18 mouse cellular contexts compared by ENCODE assay signal in the genomic region with DNA sequence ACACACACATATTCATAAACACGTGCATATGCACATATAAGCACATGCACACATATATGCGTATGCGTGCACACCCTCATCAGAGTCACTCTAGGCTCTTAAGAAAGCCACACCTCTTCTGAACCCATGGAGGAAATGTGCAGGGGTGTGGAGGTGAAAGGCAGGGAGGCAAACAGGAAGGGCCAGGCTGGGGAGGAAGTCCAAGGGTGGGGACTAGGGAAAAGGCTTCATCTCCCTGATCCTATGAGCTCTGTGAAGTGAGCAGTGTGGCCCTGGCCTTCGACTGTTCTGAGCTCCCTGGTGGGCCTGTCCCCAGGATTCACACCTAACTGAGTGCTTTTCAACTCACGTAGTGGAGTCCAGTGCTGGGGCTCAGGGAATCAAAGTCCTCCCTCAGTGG. TPM values are rescaled to one million over a fixed set of nuclear protein-coding genes. Genes with fewer than 3 reads are reported as not detected.
DNase-seq lines count a peak whose midpoint lies in the region; ATAC-seq lines count a peak whose summit lies in the region.
"Had no signal": no experiment of that assay in that cellular context is flagged by ENCODE, and none has a peak within 500 bp of the region (broad histone marks: within the 10 kb centered on the region; RNA-seq: fewer than 3 reads in every experiment).

No protein-coding gene starts in this region.

- intact Hi-C loops in heart, postnatal 25 days (cut with DNase I): no loop called here

- peak; percentile 52; the same call in 1 of the 2 replicates for ATAC-seq in lung, embryonic 16.5 days (ENCODE audit: low read depth)
- ATAC-seq: forebrain, embryonic 13.5 days; Patski had no signal

- no peaks in the 10 kb centered on the region for H3K36me3 ChIP-seq in lung, embryonic 16.5 days (ENCODE audit: control insufficient read depth, insufficient read depth, low read length)
- no peaks in the 10 kb centered on the region for H3K36me3 ChIP-seq in midbrain, embryonic 10.5 days
- H3K36me3 ChIP-seq: embryonic facial prominence, embryonic 12.5 days had no signal

- no peak overlapping the region for H3K4me2 ChIP-seq in lung, embryonic 16.5 days (ENCODE audit: low read depth, low read length)
- H3K4me2 ChIP-seq: embryonic facial prominence, embryonic 12.5 days; forebrain, embryonic 13.5 days; hindbrain, embryonic 14.5 days had no signal

- no peak overlapping the region for H3K9ac ChIP-seq in lung, embryonic 16.5 days (ENCODE audit: low read length)
- H3K9ac ChIP-seq: embryonic facial prominence, embryonic 12.5 days; forebrain, embryonic 13.5 days; hindbrain, embryonic 14.5 days had no signal

- H3K4me3 ChIP-seq in lung, embryonic 16.5 days (ENCODE audit: low read length): no peak overlapping the region
- H3K4me3 ChIP-seq in midbrain, embryonic 10.5 days: no peak overlapping the region
- H3K4me3 ChIP-seq: embryonic facial prominence, embryonic 12.5 days; forebrain, embryonic 13.5 days had no signal

- DNase-seq in kidney, postnatal 36 days: peak; percentile 15 to 27
- no peak for DNase-seq in kidney, adult 18-20 months
- DNase-seq in heart, postnatal 25 days (ENCODE audit: low spot score): peak; percentile 13
- DNase-seq in urinary bladder, postnatal 14 days (ENCODE audit: low spot score): no peak
- DNase-seq in gastrocnemius, adult 18-20 months (ENCODE audit: low spot score): no peak
- no peak for DNase-seq in midbrain, embryonic 10.5 days (ENCODE audit: low spot score)
- DNase-seq: adrenal gland, postnatal 10 days; cerebellum, postnatal 14 days; gastrocnemius, postnatal 25 days; liver had no signal

- peaks cover 3% of the 10 kb centered on the region; the same call in 1 of the 2 replicates for H3K9me3 ChIP-seq in lung, embryonic 16.5 days (ENCODE audit: control insufficient read depth, low read length)
- H3K9me3 ChIP-seq in midbrain, embryonic 10.5 days (replicated peaks): no peaks in the 10 kb centered on the region
- H3K9me3 ChIP-seq: embryonic facial prominence, embryonic 12.5 days; forebrain, embryonic 13.5 days had no signal

- no peaks in the 10 kb centered on the region; the same call in 1 of the 2 replicates for H3K4me1 ChIP-seq in lung, embryonic 16.5 days (replicated peaks; ENCODE audit: control insufficient read depth, insufficient read depth, low read length)
- H3K4me1 ChIP-seq in midbrain, embryonic 10.5 days: peaks cover 21% of the 10 kb centered on the region
- H3K4me1 ChIP-seq: embryonic facial prominence, embryonic 12.5 days; forebrain, embryonic 13.5 days had no signal

- WGBS in lung, embryonic 16.5 days: 50% methylated on average over 5 of the region's 5 CpGs
- 82% methylated on average over 5 of the region's 5 CpGs for WGBS in midbrain, embryonic 10.5 days

- H3K27me3 ChIP-seq in lung, embryonic 16.5 days (ENCODE audit: control insufficient read depth, insufficient read depth, low read depth, low read length): no peaks in the 10 kb centered on the region
- peaks cover 25% of the 10 kb centered on the region for H3K27me3 ChIP-seq in midbrain, embryonic 10.5 days (ENCODE audit: low read depth, poor library complexity, severe bottlenecking)

- H3K27ac ChIP-seq in lung, embryonic 16.5 days (ENCODE audit: low read length): no peak overlapping the region
- H3K27ac ChIP-seq in midbrain, embryonic 10.5 days (replicated peaks): no peak overlapping the region; the same call in 1 of the 2 replicates
- H3K27ac ChIP-seq: embryonic facial prominence, embryonic 12.5 days; forebrain, embryonic 13.5 days; hindbrain, embryonic 14.5 days had no signal

RNA-seq across cellular contexts. Expression of gene Syt7, which starts 13.6 kb away (rescaled TPM):
- 10 to 100 TPM; 45.8 to 47.0 TPM for total RNA-seq in heart, postnatal 25 days (2021)
- polyA plus RNA-seq in lung, embryonic 16.5 days (2015; fragmentation: Nextera tagmentation; extraction: Ambion mirVana): 0.75 and 0.82 TPM in 2 replicates
- 1 to 10 TPM; 1.5 TPM for total RNA-seq in gastrocnemius, adult 18-20 months (2021)
- 1.6 and 2.2 TPM in 2 replicates for polyA plus RNA-seq in midbrain, embryonic 10.5 days (2016; fragmentation: Nextera tagmentation; extraction: Ambion mirVana)
- total RNA-seq: megakaryocyte, adult 5-6 weeks; monocyte, adult 5-6 weeks; neutrophil, adult 5-6 weeks had no signal

Comparison
In these comparisons a context has a peak if more than half of its experiments do, and no peak if none do; other contexts are left out.
1. DNase-seq: peak in kidney, postnatal 36 days (2 of 2) and heart, postnatal 25 days (single experiment); none in kidney, adult 18-20 months (single experiment), urinary bladder, postnatal 14 days (single experiment), gastrocnemius, adult 18-20 months (single experiment) and midbrain, embryonic 10.5 days (single experiment).
2. RNA of gene Syt7, which starts 13.6 kb away (total RNA-seq): 45.8 to 47.0 TPM in heart, postnatal 25 days; 1.5 TPM in gastrocnemius, adult 18-20 months; every median in the first group is over 10 times any median in the second.